Mouse (Mus musculus): Measurements from ENCODE around the gene Ndst4. TPM values are rescaled to one million over a fixed set of nuclear protein-coding genes. Genes with fewer than 3 reads are reported as not detected.

Gene Ndst4
- polyA plus RNA-seq (2014; fragmentation: Illumina TruSeq; extraction: RNeasy Lipid Tissue Mini Kit (QIAGEN cat#74804); ENCODE audit: insufficient read depth, low read depth, low replicate concordance) = not detected

DNA sequence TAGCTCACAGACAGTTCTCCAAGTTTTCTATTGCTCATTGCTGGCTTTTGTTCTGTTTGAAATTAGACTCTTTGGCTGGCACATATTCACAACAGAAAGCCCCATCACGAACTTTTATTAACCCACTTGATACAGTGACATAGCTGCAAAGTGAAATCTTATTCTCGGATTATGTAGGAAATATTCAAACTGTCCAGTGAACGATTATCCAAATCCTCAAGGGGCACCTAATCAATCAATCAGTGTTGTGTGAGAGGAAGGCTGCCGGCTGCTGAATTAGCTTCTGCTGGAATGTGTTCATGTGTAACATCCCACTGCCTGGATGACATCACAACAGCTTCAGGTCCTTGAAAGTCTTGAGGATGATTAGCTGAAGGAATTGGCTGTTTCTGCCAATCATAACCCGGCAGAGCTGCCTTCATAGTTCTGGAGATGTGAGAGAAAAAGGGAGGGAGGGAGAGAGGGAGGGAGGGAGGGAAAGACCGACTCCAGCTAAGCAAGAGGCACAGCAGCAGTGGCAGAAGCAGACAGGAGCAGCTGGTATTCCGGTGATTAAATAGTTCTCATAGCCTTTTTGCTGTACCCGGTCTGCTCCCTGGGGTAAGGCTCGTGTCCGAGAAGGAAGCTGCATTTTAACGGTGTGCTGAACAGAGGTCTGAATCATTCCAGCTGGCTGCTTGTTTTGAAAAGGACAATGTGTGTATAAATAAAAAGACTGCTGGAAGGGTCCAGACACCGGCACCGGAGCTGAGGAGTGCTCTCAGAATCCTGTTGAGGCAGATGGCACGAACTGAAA, at the start of gene Ndst4:
Gene Ndst4 (plus strand): TSS at position 476 of the 796 bp plus-strand sequence.

